Comparison of ENCODE assay signal across 13 mouse cellular contexts in genomic region chr4:109089999-109090398, GRCm38 (mm10).
A peak's percentile ranks its signal among the peaks of the same experiment; 100 is the strongest.
DNase-seq lines count a peak whose midpoint lies in the region; ATAC-seq and TF ChIP-seq lines count a peak whose summit lies in the region.
"Had no signal": no experiment of that assay in that cellular context is flagged by ENCODE, and none has a peak within 500 bp of the region (broad histone marks: within the 10 kb centered on the region; RNA-seq: fewer than 3 reads in every experiment).

No protein-coding gene starts in this region.

- peaks cover 5% of the 10 kb centered on the region for H3K36me3 ChIP-seq in liver, postnatal 0 days (replicated peaks; ENCODE audit: insufficient read depth, low read length)
- H3K36me3 ChIP-seq in hindbrain, embryonic 13.5 days: peaks cover 7% of the 10 kb centered on the region; the same call in 1 of the 2 replicates
- H3K36me3 ChIP-seq: midbrain, embryonic 15.5 days had no signal

- no peak for TF ChIP-seq CTCF in gastrocnemius, adult 2 months (IDR thresholded peaks at IDR 0.05)
- TF ChIP-seq CTCF in lung, adult 2 months (IDR thresholded peaks at IDR 0.05; ENCODE audit: insufficient read depth, low read length): no peak
- TF ChIP-seq CTCF in liver, postnatal 0 days (IDR thresholded peaks at IDR 0.05; ENCODE audit: low read depth): no peak

- WGBS in lung, adult 2 months: 26% methylated on average over 6 of the region's 6 CpGs
- WGBS in liver, postnatal 0 days (ENCODE audit: insufficient replicate concordance): 41% methylated on average over 6 of the region's 6 CpGs
- WGBS in hindbrain, embryonic 13.5 days: 88% methylated on average over 6 of the region's 6 CpGs

- no peak overlapping the region for H3K4me2 ChIP-seq in liver, postnatal 0 days (ENCODE audit: low read depth, low read length)
- H3K4me2 ChIP-seq in hindbrain, embryonic 13.5 days: no peak overlapping the region
- H3K4me2 ChIP-seq: hindbrain, embryonic 12.5 days; midbrain, embryonic 15.5 days; neural tube, embryonic 15.5 days had no signal

- TF ChIP-seq EP300 in liver, postnatal 0 days (IDR thresholded peaks at IDR 0.05; ENCODE audit: low read depth): no peak

- H3K4me1 ChIP-seq in lung, adult 2 months (ENCODE audit: control insufficient read depth, insufficient read depth, low read length): peaks cover 12% of the 10 kb centered on the region
- H3K4me1 ChIP-seq in liver, postnatal 0 days (ENCODE audit: insufficient read depth): peaks cover 3% of the 10 kb centered on the region; the same call in 1 of the 2 replicates
- H3K4me1 ChIP-seq in hindbrain, embryonic 13.5 days (replicated peaks): no peaks in the 10 kb centered on the region
- H3K4me1 ChIP-seq: hindbrain, embryonic 12.5 days; midbrain, embryonic 15.5 days; neural tube, embryonic 15.5 days had no signal

- no peak for TF ChIP-seq POLR2A in lung, adult 2 months (IDR thresholded peaks at IDR 0.05; ENCODE audit: borderline replicate concordance, extremely low read depth, low read depth, low read length)

- H3K27ac ChIP-seq in gastrocnemius, adult 2 months: peak overlapping the region; percentile 65
- 0 out of 2 replicates have a peak overlapping the region, but pooled peaks have one; percentile 19 for H3K27ac ChIP-seq in liver, postnatal 0 days (ENCODE audit: low read depth)
- no peak overlapping the region for H3K27ac ChIP-seq in hindbrain, embryonic 13.5 days
- H3K27ac ChIP-seq: hindbrain, embryonic 12.5 days; midbrain, embryonic 15.5 days; neural tube, embryonic 15.5 days had no signal

- peak; percentile 44 for DNase-seq in gastrocnemius, adult 2 months
- DNase-seq in gastrocnemius, postnatal 14 days: no peak
- DNase-seq in lung, postnatal 10 days: peak; percentile 24
- DNase-seq in lung, adult 2 months: no peak
- peak; percentile 50 for DNase-seq in c-Kit-positive CD71-positive TER-119-positive erythroid progenitor cells, embryonic 14.5 days (ENCODE audit: low spot score)
- peak; percentile 36 for DNase-seq in liver, postnatal 0 days
- no peak for DNase-seq in thymus, postnatal 14 days
- DNase-seq: cerebellum, postnatal 36 days had no signal

- no peak overlapping the region for H3K4me3 ChIP-seq in gastrocnemius, adult 2 months
- H3K4me3 ChIP-seq in lung, adult 2 months (replicated peaks; ENCODE audit: extremely low read depth, low read depth, low read length): no peak overlapping the region
- H3K4me3 ChIP-seq in liver, postnatal 0 days (ENCODE audit: low read depth, low read length): no peak overlapping the region
- no peak overlapping the region for H3K4me3 ChIP-seq in hindbrain, embryonic 13.5 days
- H3K4me3 ChIP-seq: erythroblast, embryonic 14.5 days; hindbrain, embryonic 12.5 days; midbrain, embryonic 15.5 days; neural tube, embryonic 15.5 days had no signal

- intact Hi-C loops in gastrocnemius, adult 2 months (cut with DNase I): loop anchor here (5.0 kb wide), 1 partner anchor 57 kb away; no protein-coding TSS in a partner anchor
- intact Hi-C loops in gastrocnemius, postnatal 14 days (cut with DNase I; ENCODE audit: low total_unique reads): no loop called here

- H3K9ac ChIP-seq in liver, postnatal 0 days (replicated peaks): no peak overlapping the region
- no peak overlapping the region for H3K9ac ChIP-seq in hindbrain, embryonic 13.5 days
- H3K9ac ChIP-seq: hindbrain, embryonic 12.5 days; midbrain, embryonic 15.5 days; neural tube, embryonic 15.5 days had no signal

- no peak for ATAC-seq in liver, postnatal 0 days
- ATAC-seq in hindbrain, embryonic 13.5 days (ENCODE audit: low FRiP score): no peak
- ATAC-seq: midbrain, embryonic 15.5 days had no signal

- no peaks in the 10 kb centered on the region for H3K27me3 ChIP-seq in liver, postnatal 0 days (ENCODE audit: insufficient read depth, low read length)
- H3K27me3 ChIP-seq in hindbrain, embryonic 13.5 days: no peaks in the 10 kb centered on the region
- H3K27me3 ChIP-seq: hindbrain, embryonic 12.5 days; midbrain, embryonic 15.5 days; neural tube, embryonic 15.5 days had no signal

- no peaks in the 10 kb centered on the region for H3K9me3 ChIP-seq in liver, postnatal 0 days (ENCODE audit: low read length)
- no peaks in the 10 kb centered on the region for H3K9me3 ChIP-seq in hindbrain, embryonic 13.5 days
- H3K9me3 ChIP-seq: hindbrain, embryonic 12.5 days; midbrain, embryonic 15.5 days; neural tube, embryonic 15.5 days had no signal

Comparison
In these comparisons a context has a peak if more than half of its experiments do, and no peak if none do; other contexts are left out.
1. DNase-seq: peak in gastrocnemius, adult 2 months (single experiment), lung, postnatal 10 days (single experiment), c-Kit-positive CD71-positive TER-119-positive erythroid progenitor cells, embryonic 14.5 days (single experiment) and liver, postnatal 0 days (single experiment); none in gastrocnemius, postnatal 14 days (single experiment), lung, adult 2 months (single experiment) and thymus, postnatal 14 days (single experiment).